Mouse (Mus musculus): ENCODE measurements at regions not wholly inside any gene's neighbourhood (a gene's known extent, or its start where the extent isn't known, plus 50 kb on each side); places are given as distances from the start of the nearest gene placed in this dataset.

- TF ChIP-seq GABPA (IDR thresholded peaks at IDR 0.05; ENCODE audit: insufficient replicate concordance, low read depth, low read length) (no peak), SMC3 (IDR thresholded peaks at IDR 0.05; ENCODE audit: low read depth, low read length) (no peak), EP300 (IDR thresholded peaks at IDR 0.05; ENCODE audit: low read length) (no peak)
Observed at GRCm38 (mm10) chr2:75412735-75413134, 246.3 kb upstream of the Hnrnpa3 start.
